In genomic region chr5:137485851-137486155, GRCm38 (mm10) we compare ENCODE assay signal across 12 mouse cellular contexts. TPM values are rescaled to one million over a fixed set of nuclear protein-coding genes. Genes with fewer than 3 reads are reported as not detected.
DNase-seq lines count a peak whose midpoint lies in the region; ATAC-seq and TF ChIP-seq lines count a peak whose summit lies in the region.
"Had no signal": no experiment of that assay in that cellular context is flagged by ENCODE, and none has a peak within 500 bp of the region (broad histone marks: within the 10 kb centered on the region; RNA-seq: fewer than 3 reads in every experiment).

No protein-coding gene starts in this region.

- DNase-seq in kidney, postnatal 0 days (ENCODE audit: low spot score): no peak
- DNase-seq in kidney, adult 9 months: no peak
- no peak for DNase-seq in limb, embryonic 11.5 days (ENCODE audit: low spot score)
- DNase-seq in adrenal gland, postnatal 25 days: no peak
- DNase-seq in cerebellum, adult 8-10 months: no peak
- no peak for DNase-seq in left cerebral cortex, postnatal 4 days
- DNase-seq: kidney, postnatal 14 days; spleen, adult 18-20 months had no signal

- H3K36me3 ChIP-seq in kidney, postnatal 0 days (ENCODE audit: insufficient read depth, low read length): no peaks in the 10 kb centered on the region
- no peaks in the 10 kb centered on the region for H3K36me3 ChIP-seq in forebrain, embryonic 12.5 days (replicated peaks)
- H3K36me3 ChIP-seq in limb, embryonic 11.5 days (ENCODE audit: control insufficient read depth, insufficient read depth, low read length): no peaks in the 10 kb centered on the region
- H3K36me3 ChIP-seq in neural tube, embryonic 13.5 days: no peaks in the 10 kb centered on the region
- H3K36me3 ChIP-seq: G1E had no signal

- H3K27me3 ChIP-seq in kidney, postnatal 0 days (ENCODE audit: insufficient read depth, low read length): peaks cover 8% of the 10 kb centered on the region; the same call in 1 of the 2 replicates
- peaks cover 18% of the 10 kb centered on the region; the same call in 1 of the 2 replicates for H3K27me3 ChIP-seq in forebrain, embryonic 12.5 days
- no peaks in the 10 kb centered on the region for H3K27me3 ChIP-seq in limb, embryonic 11.5 days (ENCODE audit: control insufficient read depth, insufficient read depth, low read length)
- H3K27me3 ChIP-seq in neural tube, embryonic 13.5 days: peaks cover 23% of the 10 kb centered on the region

- H3K9ac ChIP-seq in kidney, postnatal 0 days (ENCODE audit: low read depth, low read length): no peak overlapping the region
- peak overlapping the region; percentile 44; the same call in 1 of the 2 replicates for H3K9ac ChIP-seq in forebrain, embryonic 12.5 days
- H3K9ac ChIP-seq in limb, embryonic 11.5 days (ENCODE audit: low read length): peak overlapping the region; percentile 9
- H3K9ac ChIP-seq in neural tube, embryonic 13.5 days: peak overlapping the region; percentile 49

- 3% methylated on average over 17 of the region's 17 CpGs for WGBS in kidney, postnatal 0 days
- 2% methylated on average over 17 of the region's 17 CpGs for WGBS in forebrain, embryonic 12.5 days
- 2% methylated on average over 17 of the region's 17 CpGs for WGBS in limb, embryonic 11.5 days
- 2% methylated on average over 17 of the region's 17 CpGs for WGBS in neural tube, embryonic 13.5 days

- peak overlapping the region; percentile 46 for H3K4me2 ChIP-seq in kidney, postnatal 0 days (ENCODE audit: low read length)
- peak overlapping the region; percentile 61 for H3K4me2 ChIP-seq in forebrain, embryonic 12.5 days
- peak overlapping the region; percentile 75 for H3K4me2 ChIP-seq in limb, embryonic 11.5 days (ENCODE audit: low read depth, severe bottlenecking)
- peak overlapping the region; percentile 49 for H3K4me2 ChIP-seq in neural tube, embryonic 13.5 days

- no peak overlapping the region for H3K27ac ChIP-seq in kidney, postnatal 0 days
- H3K27ac ChIP-seq in forebrain, embryonic 12.5 days: no peak overlapping the region
- no peak overlapping the region for H3K27ac ChIP-seq in limb, embryonic 11.5 days (replicated peaks; ENCODE audit: low read depth, low read length)
- H3K27ac ChIP-seq in neural tube, embryonic 13.5 days (replicated peaks): no peak overlapping the region

- 0 out of 2 replicates have a peak, but pooled peaks have one; percentile 27 for ATAC-seq in kidney, postnatal 0 days (replicated peaks; ENCODE audit: low FRiP score, low read depth)
- ATAC-seq in forebrain, embryonic 12.5 days (ENCODE audit: low FRiP score): no peak
- 0 out of 2 replicates have a peak, but pooled peaks have one; percentile 9 for ATAC-seq in limb, embryonic 11.5 days (ENCODE audit: insufficient number of reproducible peaks, low FRiP score, low TSS enrichment, low read depth)
- ATAC-seq in neural tube, embryonic 13.5 days (ENCODE audit: low read depth): no peak

- no peak for TF ChIP-seq CTCF in kidney, postnatal 0 days (IDR thresholded peaks at IDR 0.05; ENCODE audit: low read depth)

- no peaks in the 10 kb centered on the region for H3K9me3 ChIP-seq in kidney, postnatal 0 days (replicated peaks; ENCODE audit: low read length)
- no peaks in the 10 kb centered on the region for H3K9me3 ChIP-seq in forebrain, embryonic 12.5 days
- no peaks in the 10 kb centered on the region for H3K9me3 ChIP-seq in limb, embryonic 11.5 days (ENCODE audit: control insufficient read depth, low read length)
- no peaks in the 10 kb centered on the region for H3K9me3 ChIP-seq in neural tube, embryonic 13.5 days
- H3K9me3 ChIP-seq: G1E had no signal

- intact Hi-C loops in left cerebral cortex, postnatal 4 days (cut with DNase I): no loop called here

- H3K4me1 ChIP-seq in kidney, postnatal 0 days (replicated peaks; ENCODE audit: insufficient read depth, low read length): 0 out of 2 replicates have a peak, but pooled peaks cover 3% of the 10 kb centered on the region
- H3K4me1 ChIP-seq in forebrain, embryonic 12.5 days: peaks cover 20% of the 10 kb centered on the region
- 0 out of 2 replicates have a peak, but pooled peaks cover 2% of the 10 kb centered on the region for H3K4me1 ChIP-seq in limb, embryonic 11.5 days (ENCODE audit: control insufficient read depth, insufficient read depth, low read length)
- peaks cover 15% of the 10 kb centered on the region for H3K4me1 ChIP-seq in neural tube, embryonic 13.5 days (replicated peaks)

- H3K4me3 ChIP-seq in kidney, postnatal 0 days (replicated peaks; ENCODE audit: low read depth, low read length): peak overlapping the region; percentile 3; the same call in 1 of the 2 replicates
- peak overlapping the region; percentile 34 for H3K4me3 ChIP-seq in forebrain, embryonic 12.5 days (replicated peaks)
- H3K4me3 ChIP-seq in limb, embryonic 11.5 days (ENCODE audit: low read depth, low read length): peak overlapping the region; percentile 33
- H3K4me3 ChIP-seq in neural tube, embryonic 13.5 days: peak overlapping the region; percentile 18; the same call in 1 of the 2 replicates

RNA-seq across cellular contexts. Expression of gene Zan, which starts 8.9 kb away (rescaled TPM):
- 0.16 and 0.23 TPM in 2 replicates for polyA plus RNA-seq in kidney, postnatal 0 days (2015; fragmentation: Nextera tagmentation; extraction: Ambion mirVana)
- 0.09 TPM in 2 replicates for polyA plus RNA-seq in forebrain, embryonic 12.5 days (2016; fragmentation: Nextera tagmentation; extraction: Ambion mirVana)
- polyA plus RNA-seq in limb, embryonic 11.5 days (2014; fragmentation: Nextera tagmentation; extraction: Ambion mirVana): 0.13 TPM in 1 of 2 replicates, not detected in the other
- 0.06 and 0.08 TPM in 2 replicates for polyA plus RNA-seq in neural tube, embryonic 13.5 days (2015; fragmentation: Nextera tagmentation; extraction: Ambion mirVana)
- total RNA-seq in adrenal gland, postnatal 25 days (2021): not detected in 2 replicates
- total RNA-seq in left cerebral cortex, postnatal 4 days (2021): under 1 TPM; 0.30 to 0.74 TPM

RNA-seq across cellular contexts. Expression of gene Pop7, which starts 16.5 kb away (rescaled TPM):
- 55.1 and 55.6 TPM in 2 replicates for polyA plus RNA-seq in kidney, postnatal 0 days (2015; fragmentation: Nextera tagmentation; extraction: Ambion mirVana)
- polyA plus RNA-seq in forebrain, embryonic 12.5 days (2016; fragmentation: Nextera tagmentation; extraction: Ambion mirVana): 61.6 and 62.1 TPM in 2 replicates
- polyA plus RNA-seq in limb, embryonic 11.5 days (2014; fragmentation: Nextera tagmentation; extraction: Ambion mirVana): 51.1 and 59.3 TPM in 2 replicates
- polyA plus RNA-seq in neural tube, embryonic 13.5 days (2015; fragmentation: Nextera tagmentation; extraction: Ambion mirVana): 79.7 and 80.1 TPM in 2 replicates
- 29.9 and 31.7 TPM in 2 replicates for total RNA-seq in adrenal gland, postnatal 25 days (2021)
- 10 to 100 TPM; 33.7 to 37.6 TPM for total RNA-seq in left cerebral cortex, postnatal 4 days (2021)

RNA-seq across cellular contexts. Expression of gene Gigyf1, which starts 32.5 kb away (rescaled TPM):
- polyA plus RNA-seq in kidney, postnatal 0 days (2015; fragmentation: Nextera tagmentation; extraction: Ambion mirVana): 9.3 and 10.3 TPM in 2 replicates
- 18.7 TPM in 2 replicates for polyA plus RNA-seq in forebrain, embryonic 12.5 days (2016; fragmentation: Nextera tagmentation; extraction: Ambion mirVana)
- polyA plus RNA-seq in limb, embryonic 11.5 days (2014; fragmentation: Nextera tagmentation; extraction: Ambion mirVana): 13.7 and 14.1 TPM in 2 replicates
- 16.9 and 17.3 TPM in 2 replicates for polyA plus RNA-seq in neural tube, embryonic 13.5 days (2015; fragmentation: Nextera tagmentation; extraction: Ambion mirVana)
- total RNA-seq in adrenal gland, postnatal 25 days (2021): 34.7 and 52.3 TPM in 2 replicates
- total RNA-seq in left cerebral cortex, postnatal 4 days (2021): 10 to 100 TPM; 56.5 to 63.6 TPM

RNA-seq across cellular contexts. Expression of gene Epo, which starts 47.2 kb away (rescaled TPM):
- 0.20 TPM in 1 of 2 replicates, not detected in the other for polyA plus RNA-seq in kidney, postnatal 0 days (2015; fragmentation: Nextera tagmentation; extraction: Ambion mirVana)
- polyA plus RNA-seq in forebrain, embryonic 12.5 days (2016; fragmentation: Nextera tagmentation; extraction: Ambion mirVana): 0.38 and 0.47 TPM in 2 replicates
- 0.54 and 0.67 TPM in 2 replicates for polyA plus RNA-seq in limb, embryonic 11.5 days (2014; fragmentation: Nextera tagmentation; extraction: Ambion mirVana)
- not detected in 2 replicates for polyA plus RNA-seq in neural tube, embryonic 13.5 days (2015; fragmentation: Nextera tagmentation; extraction: Ambion mirVana)
- not detected in 2 replicates for total RNA-seq in adrenal gland, postnatal 25 days (2021)
- total RNA-seq in left cerebral cortex, postnatal 4 days (2021): not detected
- total RNA-seq: G1E; megakaryocyte, adult 5-6 weeks had no signal
- polyA plus RNA-seq: G1E had no signal

RNA-seq across cellular contexts. Expression of gene Gnb2, which starts 47.5 kb away (rescaled TPM):
- 463 and 480 TPM in 2 replicates for polyA plus RNA-seq in kidney, postnatal 0 days (2015; fragmentation: Nextera tagmentation; extraction: Ambion mirVana)
- 411 and 417 TPM in 2 replicates for polyA plus RNA-seq in forebrain, embryonic 12.5 days (2016; fragmentation: Nextera tagmentation; extraction: Ambion mirVana)
- polyA plus RNA-seq in limb, embryonic 11.5 days (2014; fragmentation: Nextera tagmentation; extraction: Ambion mirVana): 352 and 360 TPM in 2 replicates
- 486 and 510 TPM in 2 replicates for polyA plus RNA-seq in neural tube, embryonic 13.5 days (2015; fragmentation: Nextera tagmentation; extraction: Ambion mirVana)
- total RNA-seq in adrenal gland, postnatal 25 days (2021): 580 and 681 TPM in 2 replicates
- total RNA-seq in left cerebral cortex, postnatal 4 days (2021): 1,000 to 10,000 TPM; 1,140 to 1,206 TPM

Comparison
In these comparisons a context has a peak if more than half of its experiments do, and no peak if none do; other contexts are left out.
1. ATAC-seq: peak in kidney, postnatal 0 days (single experiment) and limb, embryonic 11.5 days (single experiment); none in forebrain, embryonic 12.5 days (single experiment) and neural tube, embryonic 13.5 days (single experiment).
2. Peak in every context shown above with its lines, with median percentiles within 50 percentile points of each other: H3K4me2 ChIP-seq and H3K4me3 ChIP-seq.